Mouse (Mus musculus) lung, adult 2 months (tissue): Measurements from ENCODE around the gene Pmepa1. TPM values are rescaled to one million over a fixed set of nuclear protein-coding genes. Genes with fewer than 3 reads are reported as not detected.

Experiments used
- DNase-seq: peaks from one replicate; pipeline ENCODE4 v3.0.0; 2022
- H3K4me1 ChIP-seq: fragments of 200-500 bp; 2 replicates; pipeline ENCODE4 v1.6.1; 2011; ENCODE audit warnings: low read length; ENCODE audit not compliant: control insufficient read depth, insufficient read depth
- H3K4me3 ChIP-seq: fragments of 200-500 bp; replicated peaks from 2 replicates; pipeline ENCODE3; 2011; ENCODE audit warnings: low read depth, mild to moderate bottlenecking, control low read depth, low read length; ENCODE audit errors: extremely low read depth
- CTCF ChIP-seq: fragments of 200-500 bp; IDR thresholded peaks from 2 replicates; pipeline ENCODE4 v1.5.1; 2011; ENCODE audit warnings: mild to moderate bottlenecking, low read length, control low read depth; ENCODE audit not compliant: insufficient read depth
- POLR2A ChIP-seq: fragments of 200-500 bp; IDR thresholded peaks from 2 replicates; pipeline ENCODE4 v1.6.1; 2011; ENCODE audit warnings: low read depth, mild to moderate bottlenecking, control low read depth, low read length, borderline replicate concordance; ENCODE audit errors: extremely low read depth
- WGBS: fragments of 180-500 bp; shearing (Covaris S2); methylation state at CpG from one replicate; pipeline ENCODE4 v1.1.7; 2018; 5-methylcytosine and 5-hydroxymethylcytosine counted together
- polyA plus RNA-seq: library from polyadenylated mRNA; depleted of rRNA; stranded (reverse); fragments of >200 nt; gene quantifications from 2 replicates; pipeline ENCODE4 v1.2.3, GENCODE M21; 2012

The Pmepa1 gene
- polyA plus RNA-seq, 1 experiment: 96.2 TPM

- Histone ChIP-seq H3K4me1 (no peaks in the 10 kb centered on the region), H3K4me3 (no peak overlapping the region)
- WGBS: 66% methylated on average over 28 of the region's 28 CpGs
- no peak for DNase-seq
- TF ChIP-seq POLR2A (no peak), CTCF (0 out of 2 replicates have a peak, but pooled peaks have one; percentile 24)
Measured at GRCm38 (mm10) chr2:173300663-173301630, 24.6 kb upstream of the Pmepa1 start.

- Histone ChIP-seq H3K4me1 (no peaks in the 10 kb centered on the region), H3K4me3 (no peak overlapping the region)
- DNase-seq: no peak
- TF ChIP-seq CTCF: no peak
- no peak for TF ChIP-seq POLR2A
- WGBS: 82% methylated on average over 9 of the region's 9 CpGs
Measured at GRCm38 (mm10) chr2:173296408-173296807, 20.1 kb upstream of the Pmepa1 start.

GRCm38 (mm10) chr2:173293042-173293441, 16.7 kb upstream of the Pmepa1 start:
- H3K4me1 ChIP-seq: no peaks in the 10 kb centered on the region
- no peak for TF ChIP-seq CTCF
- TF ChIP-seq POLR2A: no peak
- no peak overlapping the region for H3K4me3 ChIP-seq
- DNase-seq: no peak
- WGBS: 54% methylated on average over 6 of the region's 6 CpGs

GRCm38 (mm10) chr2:173292551-173292950, 16.2 kb upstream of the Pmepa1 start:
- Histone ChIP-seq H3K4me1 (no peaks in the 10 kb centered on the region), H3K4me3 (no peak overlapping the region)
- TF ChIP-seq POLR2A: no peak
- no peak for TF ChIP-seq CTCF
- no peak for DNase-seq
- 98% methylated on average over 2 of the region's 2 CpGs for WGBS

- WGBS: 96% methylated on average over 11 of the region's 11 CpGs
- TF ChIP-seq POLR2A (no peak), CTCF (no peak)
- DNase-seq: no peak
- no peaks in the 10 kb centered on the region for H3K4me1 ChIP-seq
- no peak overlapping the region for H3K4me3 ChIP-seq
Measured at GRCm38 (mm10) chr2:173290981-173291380, 14.6 kb upstream of the Pmepa1 start.

GRCm38 (mm10) chr2:173289928-173290327, 13.6 kb upstream of the Pmepa1 start:
- 64% methylated on average over 3 of the region's 3 CpGs for WGBS
- Histone ChIP-seq H3K4me1 (no peaks in the 10 kb centered on the region), H3K4me3 (no peak overlapping the region)
- TF ChIP-seq POLR2A (no peak), CTCF (no peak)
- DNase-seq: no peak

- no peak for TF ChIP-seq CTCF
- TF ChIP-seq POLR2A: no peak
- Histone ChIP-seq H3K4me1 (no peaks in the 10 kb centered on the region), H3K4me3 (no peak overlapping the region)
- no peak for DNase-seq
- 79% methylated on average over 12 of the region's 12 CpGs for WGBS
Measured at GRCm38 (mm10) chr2:173285816-173286538, 9.6 kb upstream of the Pmepa1 start.

GRCm38 (mm10) chr2:173284771-173285170, 8.4 kb upstream of the Pmepa1 start:
- DNase-seq: no peak
- Histone ChIP-seq H3K4me1 (0 out of 2 replicates have a peak, but pooled peaks cover 3% of the 10 kb centered on the region), H3K4me3 (no peak overlapping the region)
- TF ChIP-seq POLR2A (no peak), CTCF (no peak)
- WGBS: 80% methylated on average over 6 of the region's 6 CpGs

- no peak for DNase-seq
- TF ChIP-seq CTCF: no peak
- TF ChIP-seq POLR2A: no peak
- WGBS: 75% methylated on average over 8 of the region's 8 CpGs
Measured at GRCm38 (mm10) chr2:173282191-173282590, 5.9 kb upstream of the Pmepa1 start.

More at GRCm38 (mm10) chr2:173282191-173282590, 5.9 kb upstream of the Pmepa1 start:
- Histone ChIP-seq H3K4me3 (no peak overlapping the region), H3K4me1 (peaks cover 3% of the 10 kb centered on the region; the same call in 1 of the 2 replicates)
